Mouse (Mus musculus): ENCODE data around the gene Timp3. TPM values are rescaled to one million over a fixed set of nuclear protein-coding genes. Genes with fewer than 3 reads are reported as not detected.
A peak's percentile ranks its signal among the peaks of the same experiment; 100 is the strongest.

Gene Timp3
- polyA plus RNA-seq, 1 experiment from 2014 or later, result 6.3 TPM

- no peak overlapping the region for H3K9ac ChIP-seq
- no peak overlapping the region for H3K4me3 ChIP-seq (replicated peaks)
- H3K27me3 ChIP-seq, result no peaks in the 10 kb centered on the region
- peak overlapping the region; percentile 8; the same call in 1 of the 2 replicates for H3K4me2 ChIP-seq
- no peaks in the 10 kb centered on the region for H3K9me3 ChIP-seq (replicated peaks)
- peak overlapping the region; percentile 21 for H3K27ac ChIP-seq (replicated peaks)
- H3K4me1 ChIP-seq (replicated peaks), result peaks cover 59% of the 10 kb centered on the region
- 0 out of 2 replicates have a peak, but pooled peaks have one; percentile 30 for ATAC-seq (ENCODE audit: insufficient read depth)
- H3K36me3 ChIP-seq (replicated peaks), result no peaks in the 10 kb centered on the region
- 65% methylated on average over 8 of the region's 8 CpGs for WGBS (ENCODE audit: insufficient replicate concordance)
Observed at GRCm38 (mm10) chr10:86329241-86329882, 29.2 kb downstream of the Timp3 start.

- 61% methylated on average over 5 of the region's 5 CpGs for WGBS (ENCODE audit: insufficient replicate concordance)
- H3K27ac ChIP-seq (replicated peaks), result peak overlapping the region; percentile 30; the same call in 1 of the 2 replicates
- H3K27me3 ChIP-seq, result no peaks in the 10 kb centered on the region
- ATAC-seq (ENCODE audit: insufficient read depth), result no peak
- H3K4me2 ChIP-seq, result no peak overlapping the region
- H3K4me3 ChIP-seq (replicated peaks), result no peak overlapping the region
- no peaks in the 10 kb centered on the region for H3K9me3 ChIP-seq (replicated peaks)
- H3K36me3 ChIP-seq (replicated peaks), result no peaks in the 10 kb centered on the region
- H3K4me1 ChIP-seq (replicated peaks), result peaks cover 72% of the 10 kb centered on the region
- H3K9ac ChIP-seq, result no peak overlapping the region
Observed at GRCm38 (mm10) chr10:86330993-86331680, 31.0 kb downstream of the Timp3 start.

- peaks cover 76% of the 10 kb centered on the region for H3K4me1 ChIP-seq (replicated peaks)
- H3K27ac ChIP-seq (replicated peaks), result peak overlapping the region; percentile 30; the same call in 1 of the 2 replicates
- no peak overlapping the region for H3K4me3 ChIP-seq (replicated peaks)
- WGBS (ENCODE audit: insufficient replicate concordance), result 59% methylated on average over 7 of the region's 7 CpGs
- H3K9me3 ChIP-seq (replicated peaks), result no peaks in the 10 kb centered on the region
- no peaks in the 10 kb centered on the region for H3K27me3 ChIP-seq
- no peak for ATAC-seq (ENCODE audit: insufficient read depth)
- H3K4me2 ChIP-seq, result no peak overlapping the region
- no peak overlapping the region for H3K9ac ChIP-seq
- no peaks in the 10 kb centered on the region for H3K36me3 ChIP-seq (replicated peaks)
Observed at GRCm38 (mm10) chr10:86331681-86332281, 31.6 kb downstream of the Timp3 start.

GRCm38 (mm10) chr10:86332942-86333341, 32.8 kb downstream of the Timp3 start:
- 39% methylated on average over 3 of the region's 3 CpGs for WGBS (ENCODE audit: insufficient replicate concordance)
- peaks cover 76% of the 10 kb centered on the region for H3K4me1 ChIP-seq (replicated peaks)
- no peak overlapping the region for H3K4me3 ChIP-seq (replicated peaks)
- H3K9me3 ChIP-seq (replicated peaks), result no peaks in the 10 kb centered on the region
- no peaks in the 10 kb centered on the region for H3K27me3 ChIP-seq
- H3K9ac ChIP-seq, result no peak overlapping the region
- peak overlapping the region; percentile 30; the same call in 1 of the 2 replicates for H3K27ac ChIP-seq (replicated peaks)
- H3K36me3 ChIP-seq (replicated peaks), result no peaks in the 10 kb centered on the region
- peak overlapping the region; percentile 57 for H3K4me2 ChIP-seq
- ATAC-seq (ENCODE audit: insufficient read depth), result peak; percentile 89

GRCm38 (mm10) chr10:86334581-86334980, 34.4 kb downstream of the Timp3 start:
- H3K27me3 ChIP-seq, result no peaks in the 10 kb centered on the region
- H3K36me3 ChIP-seq (replicated peaks), result no peaks in the 10 kb centered on the region
- H3K9ac ChIP-seq, result no peak overlapping the region
- H3K27ac ChIP-seq (replicated peaks), result 0 out of 2 replicates have a peak overlapping the region, but pooled peaks have one; percentile 11
- peaks cover 75% of the 10 kb centered on the region for H3K4me1 ChIP-seq (replicated peaks)
- no peak overlapping the region for H3K4me3 ChIP-seq (replicated peaks)
- no peaks in the 10 kb centered on the region for H3K9me3 ChIP-seq (replicated peaks)
- no peak overlapping the region for H3K4me2 ChIP-seq
- no peak for ATAC-seq (ENCODE audit: insufficient read depth)
- WGBS (ENCODE audit: insufficient replicate concordance), result 54% methylated on average over 8 of the region's 8 CpGs

- WGBS (ENCODE audit: insufficient replicate concordance), result 32% methylated on average over 1 of the region's 1 CpGs
- H3K27me3 ChIP-seq, result no peaks in the 10 kb centered on the region
- H3K27ac ChIP-seq (replicated peaks), result no peak overlapping the region
- H3K4me3 ChIP-seq (replicated peaks), result no peak overlapping the region
- no peak overlapping the region for H3K9ac ChIP-seq
- H3K4me2 ChIP-seq, result no peak overlapping the region
- H3K9me3 ChIP-seq (replicated peaks), result no peaks in the 10 kb centered on the region
- ATAC-seq (ENCODE audit: insufficient read depth), result no peak
- H3K36me3 ChIP-seq (replicated peaks), result no peaks in the 10 kb centered on the region
- H3K4me1 ChIP-seq (replicated peaks), result peaks cover 76% of the 10 kb centered on the region
Observed at GRCm38 (mm10) chr10:86336506-86336905, 36.3 kb downstream of the Timp3 start.

GRCm38 (mm10) chr10:86337239-86337638, 37.1 kb downstream of the Timp3 start:
- H3K36me3 ChIP-seq (replicated peaks), result no peaks in the 10 kb centered on the region
- no peaks in the 10 kb centered on the region for H3K27me3 ChIP-seq
- WGBS (ENCODE audit: insufficient replicate concordance), result 42% methylated on average over 3 of the region's 3 CpGs
- H3K9ac ChIP-seq, result no peak overlapping the region
- no peak overlapping the region for H3K4me2 ChIP-seq
- peaks cover 76% of the 10 kb centered on the region for H3K4me1 ChIP-seq (replicated peaks)
- H3K27ac ChIP-seq (replicated peaks), result no peak overlapping the region
- H3K4me3 ChIP-seq (replicated peaks), result no peak overlapping the region
- no peak for ATAC-seq (ENCODE audit: insufficient read depth)
- no peaks in the 10 kb centered on the region for H3K9me3 ChIP-seq (replicated peaks)

- Histone ChIP-seq H3K9ac (no peak overlapping the region), H3K36me3 (replicated peaks) (no peaks in the 10 kb centered on the region), H3K9me3 (replicated peaks) (no peaks in the 10 kb centered on the region), H3K27me3 (no peaks in the 10 kb centered on the region), H3K4me2 (no peak overlapping the region), H3K27ac (replicated peaks) (no peak overlapping the region), H3K4me1 (replicated peaks) (peaks cover 76% of the 10 kb centered on the region), H3K4me3 (replicated peaks) (no peak overlapping the region)
- WGBS (ENCODE audit: insufficient replicate concordance), result 64% methylated on average over 4 of the region's 4 CpGs
- no peak for ATAC-seq (ENCODE audit: insufficient read depth)
Observed at GRCm38 (mm10) chr10:86338121-86338715, 38.0 kb downstream of the Timp3 start.

GRCm38 (mm10) chr10:86339121-86339520, 38.9 kb downstream of the Timp3 start:
- 73% methylated on average over 4 of the region's 4 CpGs for WGBS (ENCODE audit: insufficient replicate concordance)
- H3K4me2 ChIP-seq, result no peak overlapping the region
- H3K4me1 ChIP-seq (replicated peaks), result peaks cover 76% of the 10 kb centered on the region
- no peaks in the 10 kb centered on the region for H3K27me3 ChIP-seq
- no peaks in the 10 kb centered on the region for H3K36me3 ChIP-seq (replicated peaks)
- ATAC-seq (ENCODE audit: insufficient read depth), result no peak
- no peak overlapping the region for H3K4me3 ChIP-seq (replicated peaks)
- H3K9me3 ChIP-seq (replicated peaks), result no peaks in the 10 kb centered on the region
- 0 out of 2 replicates have a peak overlapping the region, but pooled peaks have one; percentile 56 for H3K27ac ChIP-seq (replicated peaks)
- H3K9ac ChIP-seq, result no peak overlapping the region

- peak; percentile 66 for ATAC-seq (ENCODE audit: insufficient read depth)
- Histone ChIP-seq H3K27ac (replicated peaks) (peak overlapping the region; percentile 56), H3K4me2 (no peak overlapping the region; the same call in 1 of the 2 replicates), H3K9me3 (replicated peaks) (no peaks in the 10 kb centered on the region), H3K4me3 (replicated peaks) (no peak overlapping the region), H3K27me3 (no peaks in the 10 kb centered on the region), H3K9ac (no peak overlapping the region), H3K4me1 (replicated peaks) (peaks cover 69% of the 10 kb centered on the region), H3K36me3 (replicated peaks) (no peaks in the 10 kb centered on the region)
- 45% methylated on average over 2 of the region's 2 CpGs for WGBS (ENCODE audit: insufficient replicate concordance)
Observed at GRCm38 (mm10) chr10:86339649-86340379, 39.6 kb downstream of the Timp3 start.
